Mouse (Mus musculus): ENCODE results near the gene Syt2. TPM values are rescaled to one million over a fixed set of nuclear protein-coding genes. Genes with fewer than 3 reads are reported as not detected.

The Syt2 gene
- polyA plus RNA-seq, 1 experiment from 2014 or later = 18.3 TPM

GRCm38 (mm10) chr1:134763250-134763649 is 116.8 kb downstream of the Syt2 start:
- ATAC-seq (ENCODE audit: low read depth) = no peak
- Histone ChIP-seq H3K9ac (replicated peaks; ENCODE audit: low read depth, low read length) (no peak overlapping the region), H3K4me3 (ENCODE audit: low read depth, low read length) (no peak overlapping the region), H3K27me3 (ENCODE audit: control insufficient read depth, insufficient read depth, low read length) (no peaks in the 10 kb centered on the region), H3K9me3 (ENCODE audit: control insufficient read depth, low read length) (no peaks in the 10 kb centered on the region), H3K36me3 (ENCODE audit: control insufficient read depth, insufficient read depth, low read length) (no peaks in the 10 kb centered on the region), H3K4me1 (ENCODE audit: control insufficient read depth, insufficient read depth, low read length) (no peaks in the 10 kb centered on the region), H3K27ac (ENCODE audit: low read depth, low read length) (no peak overlapping the region), H3K4me2 (ENCODE audit: low read depth, low read length) (no peak overlapping the region)
- 98% methylated on average over 4 of the region's 4 CpGs for WGBS

- peak overlapping the region; percentile 10; the same call in 1 of the 2 replicates for H3K27ac ChIP-seq (ENCODE audit: low read depth, low read length)
- H3K27me3 ChIP-seq (ENCODE audit: control insufficient read depth, insufficient read depth, low read length) = no peaks in the 10 kb centered on the region
- no peaks in the 10 kb centered on the region for H3K36me3 ChIP-seq (ENCODE audit: control insufficient read depth, insufficient read depth, low read length)
- H3K9ac ChIP-seq (replicated peaks; ENCODE audit: low read depth, low read length) = no peak overlapping the region
- no peak overlapping the region for H3K4me3 ChIP-seq (ENCODE audit: low read depth, low read length)
- no peaks in the 10 kb centered on the region for H3K4me1 ChIP-seq (ENCODE audit: control insufficient read depth, insufficient read depth, low read length)
- H3K9me3 ChIP-seq (ENCODE audit: control insufficient read depth, low read length) = no peaks in the 10 kb centered on the region
- H3K4me2 ChIP-seq (ENCODE audit: low read depth, low read length) = no peak overlapping the region
- no peak for ATAC-seq (ENCODE audit: low read depth)
- 71% methylated on average over 11 of the region's 11 CpGs for WGBS
These were observed 117.4 kb downstream of the Syt2 start for GRCm38 (mm10) chr1:134763776-134764438.

GRCm38 (mm10) chr1:134764831-134765458 is 118.5 kb downstream of the Syt2 start:
- Histone ChIP-seq H3K4me3 (ENCODE audit: low read depth, low read length) (no peak overlapping the region), H3K4me1 (ENCODE audit: control insufficient read depth, insufficient read depth, low read length) (no peaks in the 10 kb centered on the region), H3K9ac (replicated peaks; ENCODE audit: low read depth, low read length) (no peak overlapping the region), H3K27ac (ENCODE audit: low read depth, low read length) (peak overlapping the region; percentile 8; the same call in 1 of the 2 replicates), H3K36me3 (ENCODE audit: control insufficient read depth, insufficient read depth, low read length) (no peaks in the 10 kb centered on the region), H3K9me3 (ENCODE audit: control insufficient read depth, low read length) (no peaks in the 10 kb centered on the region), H3K4me2 (ENCODE audit: low read depth, low read length) (no peak overlapping the region), H3K27me3 (ENCODE audit: control insufficient read depth, insufficient read depth, low read length) (no peaks in the 10 kb centered on the region)
- 47% methylated on average over 7 of the region's 7 CpGs for WGBS
- no peak for ATAC-seq (ENCODE audit: low read depth)

GRCm38 (mm10) chr1:134766448-134766847 is 120.0 kb downstream of the Syt2 start:
- 83% methylated on average over 4 of the region's 4 CpGs for WGBS
- Histone ChIP-seq H3K9ac (replicated peaks; ENCODE audit: low read depth, low read length) (no peak overlapping the region), H3K27me3 (ENCODE audit: control insufficient read depth, insufficient read depth, low read length) (no peaks in the 10 kb centered on the region), H3K4me1 (ENCODE audit: control insufficient read depth, insufficient read depth, low read length) (no peaks in the 10 kb centered on the region), H3K4me3 (ENCODE audit: low read depth, low read length) (no peak overlapping the region), H3K4me2 (ENCODE audit: low read depth, low read length) (no peak overlapping the region), H3K36me3 (ENCODE audit: control insufficient read depth, insufficient read depth, low read length) (no peaks in the 10 kb centered on the region), H3K9me3 (ENCODE audit: control insufficient read depth, low read length) (no peaks in the 10 kb centered on the region), H3K27ac (ENCODE audit: low read depth, low read length) (no peak overlapping the region)
- no peak for ATAC-seq (ENCODE audit: low read depth)

- H3K9ac ChIP-seq (replicated peaks; ENCODE audit: low read depth, low read length) = no peak overlapping the region
- no peaks in the 10 kb centered on the region for H3K36me3 ChIP-seq (ENCODE audit: control insufficient read depth, insufficient read depth, low read length)
- H3K4me2 ChIP-seq (ENCODE audit: low read depth, low read length) = no peak overlapping the region
- ATAC-seq (ENCODE audit: low read depth) = no peak
- H3K4me1 ChIP-seq (ENCODE audit: control insufficient read depth, insufficient read depth, low read length) = 0 out of 2 replicates have a peak, but pooled peaks cover 6% of the 10 kb centered on the region
- H3K27me3 ChIP-seq (ENCODE audit: control insufficient read depth, insufficient read depth, low read length) = no peaks in the 10 kb centered on the region
- H3K4me3 ChIP-seq (ENCODE audit: low read depth, low read length) = no peak overlapping the region
- H3K9me3 ChIP-seq (ENCODE audit: control insufficient read depth, low read length) = no peaks in the 10 kb centered on the region
- no peak overlapping the region for H3K27ac ChIP-seq (ENCODE audit: low read depth, low read length)
- 97% methylated on average over 5 of the region's 5 CpGs for WGBS
These were observed 123.8 kb downstream of the Syt2 start for GRCm38 (mm10) chr1:134770312-134770711.

- Histone ChIP-seq H3K9me3 (ENCODE audit: control insufficient read depth, low read length) (no peaks in the 10 kb centered on the region), H3K27ac (ENCODE audit: low read depth, low read length) (no peak overlapping the region), H3K4me1 (ENCODE audit: control insufficient read depth, insufficient read depth, low read length) (0 out of 2 replicates have a peak, but pooled peaks cover 6% of the 10 kb centered on the region), H3K4me2 (ENCODE audit: low read depth, low read length) (no peak overlapping the region), H3K27me3 (ENCODE audit: control insufficient read depth, insufficient read depth, low read length) (no peaks in the 10 kb centered on the region), H3K36me3 (ENCODE audit: control insufficient read depth, insufficient read depth, low read length) (no peaks in the 10 kb centered on the region; the same call in 1 of the 2 replicates), H3K4me3 (ENCODE audit: low read depth, low read length) (no peak overlapping the region), H3K9ac (replicated peaks; ENCODE audit: low read depth, low read length) (no peak overlapping the region)
- no peak for ATAC-seq (ENCODE audit: low read depth)
- WGBS = 74% methylated on average over 6 of the region's 6 CpGs
These were observed 124.9 kb downstream of the Syt2 start for GRCm38 (mm10) chr1:134771353-134771752.

- WGBS = 93% methylated on average over 7 of the region's 7 CpGs
- ATAC-seq (ENCODE audit: low read depth) = no peak
- 0 out of 2 replicates have a peak, but pooled peaks cover 6% of the 10 kb centered on the region for H3K4me1 ChIP-seq (ENCODE audit: control insufficient read depth, insufficient read depth, low read length)
- H3K4me2 ChIP-seq (ENCODE audit: low read depth, low read length) = no peak overlapping the region
- H3K27me3 ChIP-seq (ENCODE audit: control insufficient read depth, insufficient read depth, low read length) = no peaks in the 10 kb centered on the region
- no peaks in the 10 kb centered on the region for H3K9me3 ChIP-seq (ENCODE audit: control insufficient read depth, low read length)
- H3K27ac ChIP-seq (ENCODE audit: low read depth, low read length) = no peak overlapping the region
- H3K4me3 ChIP-seq (ENCODE audit: low read depth, low read length) = no peak overlapping the region
- H3K36me3 ChIP-seq (ENCODE audit: control insufficient read depth, insufficient read depth, low read length) = peaks cover 2% of the 10 kb centered on the region; the same call in 1 of the 2 replicates
- no peak overlapping the region for H3K9ac ChIP-seq (replicated peaks; ENCODE audit: low read depth, low read length)
These were observed 125.5 kb downstream of the Syt2 start for GRCm38 (mm10) chr1:134771999-134772398.

- H3K27ac ChIP-seq (ENCODE audit: low read depth, low read length) = no peak overlapping the region
- H3K4me2 ChIP-seq (ENCODE audit: low read depth, low read length) = no peak overlapping the region
- 93% methylated on average over 3 of the region's 3 CpGs for WGBS
- H3K4me3 ChIP-seq (ENCODE audit: low read depth, low read length) = no peak overlapping the region
- H3K9ac ChIP-seq (replicated peaks; ENCODE audit: low read depth, low read length) = no peak overlapping the region
- H3K4me1 ChIP-seq (ENCODE audit: control insufficient read depth, insufficient read depth, low read length) = 0 out of 2 replicates have a peak, but pooled peaks cover 6% of the 10 kb centered on the region
- peaks cover 3% of the 10 kb centered on the region; the same call in 1 of the 2 replicates for H3K36me3 ChIP-seq (ENCODE audit: control insufficient read depth, insufficient read depth, low read length)
- H3K9me3 ChIP-seq (ENCODE audit: control insufficient read depth, low read length) = no peaks in the 10 kb centered on the region
- no peaks in the 10 kb centered on the region for H3K27me3 ChIP-seq (ENCODE audit: control insufficient read depth, insufficient read depth, low read length)
- no peak for ATAC-seq (ENCODE audit: low read depth)
These were observed 126.3 kb downstream of the Syt2 start for GRCm38 (mm10) chr1:134772821-134773220.

- H3K4me3 ChIP-seq (ENCODE audit: low read depth, low read length) = no peak overlapping the region
- ATAC-seq (ENCODE audit: low read depth) = no peak
- 0 out of 2 replicates have a peak, but pooled peaks cover 6% of the 10 kb centered on the region for H3K4me1 ChIP-seq (ENCODE audit: control insufficient read depth, insufficient read depth, low read length)
- no peak overlapping the region for H3K27ac ChIP-seq (ENCODE audit: low read depth, low read length)
- WGBS = 60% methylated on average over 12 of the region's 12 CpGs
- H3K4me2 ChIP-seq (ENCODE audit: low read depth, low read length) = no peak overlapping the region
- no peaks in the 10 kb centered on the region for H3K9me3 ChIP-seq (ENCODE audit: control insufficient read depth, low read length)
- no peaks in the 10 kb centered on the region for H3K27me3 ChIP-seq (ENCODE audit: control insufficient read depth, insufficient read depth, low read length)
- H3K9ac ChIP-seq (replicated peaks; ENCODE audit: low read depth, low read length) = no peak overlapping the region
- H3K36me3 ChIP-seq (ENCODE audit: control insufficient read depth, insufficient read depth, low read length) = peaks cover 3% of the 10 kb centered on the region; the same call in 1 of the 2 replicates
These were observed 126.8 kb downstream of the Syt2 start for GRCm38 (mm10) chr1:134773256-134773655.
